Mouse (Mus musculus) embryonic facial prominence, embryonic 15.5 days (tissue): ENCODE results near the gene Xrra1. TPM values are rescaled to one million over a fixed set of nuclear protein-coding genes. Genes with fewer than 3 reads are reported as not detected.

Experiments
- polyA plus RNA-seq: library from polyadenylated mRNA; unstranded; fragments of >200 nt; fragmentation: Nextera tagmentation; extraction: Ambion mirVana; gene quantifications from 2 replicates; pipeline ENCODE4 v1.2.1, GENCODE M21; 2015

The Xrra1 gene
- polyA plus RNA-seq, 1 experiment from 2014 or later = 0.65 TPM

Other genes starting within 250 kb of the Xrra1 start
- 1.0 and 1.1 TPM in 2 replicates for gene Tpbgl, start 232.0 kb upstream of the Xrra1 start, polyA plus RNA-seq
- 3.9 and 4.1 TPM in 2 replicates for gene Slco2b1, start 147.8 kb upstream of the Xrra1 start, polyA plus RNA-seq
- gene Olfr520, start 128.8 kb upstream of the Xrra1 start, polyA plus RNA-seq = not detected in 2 replicates
- not detected in 2 replicates for gene Olfr521, start 95.6 kb upstream of the Xrra1 start, polyA plus RNA-seq
- gene Neu3, start 30.7 kb upstream of the Xrra1 start, polyA plus RNA-seq = 3.2 and 3.5 TPM in 2 replicates
- 315 and 334 TPM in 2 replicates for gene Spcs2, start 4.3 kb downstream of the Xrra1 start, polyA plus RNA-seq
- gene Rnf169, start 121.3 kb downstream of the Xrra1 start, polyA plus RNA-seq = 5.4 and 5.6 TPM in 2 replicates
- 1.8 and 1.9 TPM in 2 replicates for gene Chrdl2, start 147.1 kb downstream of the Xrra1 start, polyA plus RNA-seq